Mouse (Mus musculus): ENCODE measurements around the gene Camk1d. TPM values are rescaled to one million over a fixed set of nuclear protein-coding genes. Genes with fewer than 3 reads are reported as not detected.

Camk1d gene
- polyA plus RNA-seq, 1 experiment, result 9.8 TPM

GRCm38 (mm10) chr2:5649226-5649625 is 65.1 kb downstream of the Camk1d start:
- 89% methylated on average over 5 of the region's 5 CpGs for WGBS
- H3K27ac ChIP-seq (ENCODE audit: control insufficient read depth, insufficient read depth, low read depth, low read length, poor library complexity), result no peak overlapping the region
- H3K4me1 ChIP-seq (ENCODE audit: control insufficient read depth, insufficient read depth, low read length), result no peaks in the 10 kb centered on the region; the same call in 1 of the 2 replicates
- TF ChIP-seq CTCF (IDR thresholded peaks at IDR 0.05; ENCODE audit: control insufficient read depth, insufficient read depth, low read length) (no peak), POLR2A (IDR thresholded peaks at IDR 0.05; ENCODE audit: borderline replicate concordance, control insufficient read depth, low read depth, low read length) (no peak)
- no peak overlapping the region for H3K4me3 ChIP-seq (replicated peaks; ENCODE audit: control insufficient read depth, low read depth, low read length)

GRCm38 (mm10) chr2:5648764-5649163 is 65.6 kb downstream of the Camk1d start:
- Histone ChIP-seq H3K4me3 (replicated peaks; ENCODE audit: control insufficient read depth, low read depth, low read length) (no peak overlapping the region), H3K27ac (ENCODE audit: control insufficient read depth, insufficient read depth, low read depth, low read length, poor library complexity) (no peak overlapping the region), H3K4me1 (ENCODE audit: control insufficient read depth, insufficient read depth, low read length) (no peaks in the 10 kb centered on the region; the same call in 1 of the 2 replicates)
- TF ChIP-seq POLR2A (IDR thresholded peaks at IDR 0.05; ENCODE audit: borderline replicate concordance, control insufficient read depth, low read depth, low read length) (no peak), CTCF (IDR thresholded peaks at IDR 0.05; ENCODE audit: control insufficient read depth, insufficient read depth, low read length) (no peak)
- WGBS, result 56% methylated on average over 6 of the region's 6 CpGs

- Histone ChIP-seq H3K4me3 (replicated peaks; ENCODE audit: control insufficient read depth, low read depth, low read length) (no peak overlapping the region), H3K4me1 (ENCODE audit: control insufficient read depth, insufficient read depth, low read length) (peaks cover 5% of the 10 kb centered on the region), H3K27ac (ENCODE audit: control insufficient read depth, insufficient read depth, low read depth, low read length, poor library complexity) (no peak overlapping the region)
- WGBS, result 72% methylated on average over 5 of the region's 5 CpGs
- TF ChIP-seq CTCF (IDR thresholded peaks at IDR 0.05; ENCODE audit: control insufficient read depth, insufficient read depth, low read length), result no peak
- TF ChIP-seq POLR2A (IDR thresholded peaks at IDR 0.05; ENCODE audit: borderline replicate concordance, control insufficient read depth, low read depth, low read length), result no peak
These were observed 68.0 kb downstream of the Camk1d start for GRCm38 (mm10) chr2:5646322-5646721.

- 67% methylated on average over 2 of the region's 2 CpGs for WGBS
- H3K4me3 ChIP-seq (replicated peaks; ENCODE audit: control insufficient read depth, low read depth, low read length), result no peak overlapping the region
- peaks cover 5% of the 10 kb centered on the region for H3K4me1 ChIP-seq (ENCODE audit: control insufficient read depth, insufficient read depth, low read length)
- TF ChIP-seq POLR2A (IDR thresholded peaks at IDR 0.05; ENCODE audit: borderline replicate concordance, control insufficient read depth, low read depth, low read length) (no peak), CTCF (IDR thresholded peaks at IDR 0.05; ENCODE audit: control insufficient read depth, insufficient read depth, low read length) (no peak)
- no peak overlapping the region for H3K27ac ChIP-seq (ENCODE audit: control insufficient read depth, insufficient read depth, low read depth, low read length, poor library complexity)
These were observed 68.7 kb downstream of the Camk1d start for GRCm38 (mm10) chr2:5645584-5645983.

- 80% methylated on average over 3 of the region's 3 CpGs for WGBS
- TF ChIP-seq POLR2A (IDR thresholded peaks at IDR 0.05; ENCODE audit: borderline replicate concordance, control insufficient read depth, low read depth, low read length), result no peak
- H3K4me3 ChIP-seq (replicated peaks; ENCODE audit: control insufficient read depth, low read depth, low read length), result no peak overlapping the region
- H3K27ac ChIP-seq (ENCODE audit: control insufficient read depth, insufficient read depth, low read depth, low read length, poor library complexity), result no peak overlapping the region
- H3K4me1 ChIP-seq (ENCODE audit: control insufficient read depth, insufficient read depth, low read length), result peaks cover 5% of the 10 kb centered on the region
These were observed 70.4 kb downstream of the Camk1d start for GRCm38 (mm10) chr2:5643937-5644336.

- Histone ChIP-seq H3K4me3 (replicated peaks; ENCODE audit: control insufficient read depth, low read depth, low read length) (no peak overlapping the region), H3K27ac (ENCODE audit: control insufficient read depth, insufficient read depth, low read depth, low read length, poor library complexity) (no peak overlapping the region), H3K4me1 (ENCODE audit: control insufficient read depth, insufficient read depth, low read length) (peaks cover 5% of the 10 kb centered on the region)
- 57% methylated on average over 7 of the region's 7 CpGs for WGBS
- no peak for TF ChIP-seq CTCF (IDR thresholded peaks at IDR 0.05; ENCODE audit: control insufficient read depth, insufficient read depth, low read length)
- TF ChIP-seq POLR2A (IDR thresholded peaks at IDR 0.05; ENCODE audit: borderline replicate concordance, control insufficient read depth, low read depth, low read length), result no peak
These were observed 71.1 kb downstream of the Camk1d start for GRCm38 (mm10) chr2:5643226-5643625.

- Histone ChIP-seq H3K4me3 (replicated peaks; ENCODE audit: control insufficient read depth, low read depth, low read length) (no peak overlapping the region), H3K4me1 (ENCODE audit: control insufficient read depth, insufficient read depth, low read length) (peaks cover 5% of the 10 kb centered on the region), H3K27ac (ENCODE audit: control insufficient read depth, insufficient read depth, low read depth, low read length, poor library complexity) (no peak overlapping the region)
- WGBS, result under 1% methylated on average over 5 of the region's 5 CpGs
- TF ChIP-seq CTCF (IDR thresholded peaks at IDR 0.05; ENCODE audit: control insufficient read depth, insufficient read depth, low read length), result no peak
- TF ChIP-seq POLR2A (IDR thresholded peaks at IDR 0.05; ENCODE audit: borderline replicate concordance, control insufficient read depth, low read depth, low read length), result no peak
These were observed 71.7 kb downstream of the Camk1d start for GRCm38 (mm10) chr2:5642624-5643023.

DNA sequence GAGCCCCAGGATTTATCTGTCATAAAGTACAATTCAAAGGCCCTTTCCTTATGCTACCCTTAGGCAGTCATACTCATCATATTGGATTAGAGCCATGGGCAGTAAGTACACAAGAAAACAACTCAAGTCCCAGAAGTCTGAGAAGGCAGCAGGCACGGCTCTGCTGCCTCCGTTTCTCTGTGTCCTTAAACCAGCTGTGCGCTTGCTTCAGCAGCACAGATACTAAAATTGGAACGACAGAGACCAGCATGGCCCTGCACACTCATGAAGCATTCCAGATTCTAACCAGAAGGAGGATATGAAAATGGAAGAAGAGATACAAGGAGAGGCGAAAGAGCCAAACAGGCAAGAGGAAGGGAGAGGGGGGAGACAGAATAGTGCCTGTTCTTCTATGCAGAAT is 72.6 kb downstream of the Camk1d start:
- WGBS, result 61% methylated on average over 5 of the region's 5 CpGs
- Histone ChIP-seq H3K4me1 (ENCODE audit: control insufficient read depth, insufficient read depth, low read length) (peaks cover 5% of the 10 kb centered on the region), H3K4me3 (replicated peaks; ENCODE audit: control insufficient read depth, low read depth, low read length) (no peak overlapping the region), H3K27ac (ENCODE audit: control insufficient read depth, insufficient read depth, low read depth, low read length, poor library complexity) (no peak overlapping the region)
- TF ChIP-seq POLR2A (IDR thresholded peaks at IDR 0.05; ENCODE audit: borderline replicate concordance, control insufficient read depth, low read depth, low read length), result no peak
- no peak for TF ChIP-seq CTCF (IDR thresholded peaks at IDR 0.05; ENCODE audit: control insufficient read depth, insufficient read depth, low read length)

DNA sequence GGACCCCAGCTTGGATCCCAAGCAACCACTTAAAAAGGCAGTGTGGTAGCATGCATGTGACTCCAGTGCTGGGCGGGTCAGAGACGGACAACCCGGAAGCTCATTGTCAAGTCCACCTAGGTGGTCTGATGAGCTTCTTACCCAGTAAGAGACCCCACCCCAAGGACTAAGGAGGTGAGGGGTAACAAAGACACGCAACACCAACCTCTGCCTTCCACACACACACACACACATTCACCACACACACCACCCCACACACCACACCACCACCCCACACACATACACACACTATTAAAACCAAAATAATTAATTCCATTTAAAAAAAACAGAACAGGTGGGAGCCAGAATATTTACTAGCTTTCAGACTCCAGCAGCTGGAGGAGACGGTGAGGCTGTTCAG is 73.7 kb downstream of the Camk1d start:
- H3K27ac ChIP-seq (ENCODE audit: control insufficient read depth, insufficient read depth, low read depth, low read length, poor library complexity), result no peak overlapping the region
- TF ChIP-seq CTCF (IDR thresholded peaks at IDR 0.05; ENCODE audit: control insufficient read depth, insufficient read depth, low read length) (no peak), POLR2A (IDR thresholded peaks at IDR 0.05; ENCODE audit: borderline replicate concordance, control insufficient read depth, low read depth, low read length) (no peak)
- H3K4me1 ChIP-seq (ENCODE audit: control insufficient read depth, insufficient read depth, low read length), result peaks cover 5% of the 10 kb centered on the region
- WGBS, result 86% methylated on average over 5 of the region's 5 CpGs
- no peak overlapping the region for H3K4me3 ChIP-seq (replicated peaks; ENCODE audit: control insufficient read depth, low read depth, low read length)

All from bone marrow, adult 2 months (tissue).